Comparison of ENCODE assay signal across 18 mouse cellular contexts in genomic region chr10:17003123-17003849, GRCm38 (mm10).
A peak's percentile ranks its signal among the peaks of the same experiment; 100 is the strongest.
DNase-seq lines count a peak whose midpoint lies in the region; ATAC-seq and TF ChIP-seq lines count a peak whose summit lies in the region.
"Had no signal": no experiment of that assay in that cellular context is flagged by ENCODE, and none has a peak within 500 bp of the region (broad histone marks: within the 10 kb centered on the region; RNA-seq: fewer than 3 reads in every experiment).

No protein-coding gene starts in this region.

- no peak overlapping the region for H3K27ac ChIP-seq in kidney, embryonic 14.5 days (ENCODE audit: low read depth, low read length)
- peak overlapping the region; percentile 52; the same call in 1 of the 2 replicates for H3K27ac ChIP-seq in embryonic fibroblast, embryonic 13.5 days (ENCODE audit: insufficient read depth, low read length)
- H3K27ac ChIP-seq: heart, embryonic 10.5 days; liver, embryonic 14.5 days; midbrain, embryonic 13.5 days had no signal

- no peak for ATAC-seq in kidney, embryonic 14.5 days (ENCODE audit: low FRiP score, low TSS enrichment)
- 0 out of 2 replicates have a peak, but pooled peaks have one; percentile 30 for ATAC-seq in megakaryocyte-erythroid progenitor cell, adult 5-6 weeks (replicated peaks; ENCODE audit: low FRiP score, low TSS enrichment, poor library complexity, severe bottlenecking)
- ATAC-seq: inflammation-experienced regulatory T-cells, adult 6 months; midbrain, embryonic 13.5 days had no signal

- H3K4me1 ChIP-seq in kidney, embryonic 14.5 days (ENCODE audit: control insufficient read depth, insufficient read depth, low read length) = no peaks in the 10 kb centered on the region
- no peaks in the 10 kb centered on the region for H3K4me1 ChIP-seq in embryonic fibroblast, embryonic 13.5 days (ENCODE audit: control insufficient read depth, insufficient read depth, low read length)
- H3K4me1 ChIP-seq: heart, embryonic 10.5 days; midbrain, embryonic 13.5 days had no signal

- H3K27me3 ChIP-seq in kidney, embryonic 14.5 days (ENCODE audit: control insufficient read depth, insufficient read depth, low read length) = no peaks in the 10 kb centered on the region
- H3K27me3 ChIP-seq: midbrain, embryonic 13.5 days had no signal

- no peak for TF ChIP-seq CTCF in embryonic fibroblast, embryonic 13.5 days (IDR thresholded peaks at IDR 0.05; ENCODE audit: borderline replicate concordance, insufficient read depth, low read length)

- no peaks in the 10 kb centered on the region for H3K9me3 ChIP-seq in kidney, embryonic 14.5 days (ENCODE audit: control insufficient read depth, low read length)
- H3K9me3 ChIP-seq: heart, embryonic 10.5 days; midbrain, embryonic 13.5 days had no signal

- H3K4me3 ChIP-seq in kidney, embryonic 14.5 days (ENCODE audit: low read length) = no peak overlapping the region
- H3K4me3 ChIP-seq in embryonic fibroblast, embryonic 13.5 days (ENCODE audit: insufficient read depth, low read length) = no peak overlapping the region
- H3K4me3 ChIP-seq: erythroblast, embryonic 14.5 days; heart, embryonic 10.5 days; midbrain, embryonic 13.5 days had no signal

- H3K4me2 ChIP-seq in kidney, embryonic 14.5 days (replicated peaks; ENCODE audit: low read depth, low read length) = no peak overlapping the region
- H3K4me2 ChIP-seq: midbrain, embryonic 13.5 days had no signal

- H3K9ac ChIP-seq in kidney, embryonic 14.5 days (ENCODE audit: low read depth, low read length) = no peak overlapping the region
- H3K9ac ChIP-seq: liver, embryonic 14.5 days; midbrain, embryonic 13.5 days had no signal

- no peaks in the 10 kb centered on the region for H3K36me3 ChIP-seq in kidney, embryonic 14.5 days (ENCODE audit: control insufficient read depth, insufficient read depth, low read length)
- H3K36me3 ChIP-seq: heart, embryonic 10.5 days; midbrain, embryonic 13.5 days had no signal

- DNase-seq in kidney, adult 9 months = peak; percentile 24
- peak; percentile 30 for DNase-seq in retina, postnatal 1 day
- DNase-seq in retina, embryonic 14.5 days (ENCODE audit: low spot score) = no peak
- no peak for DNase-seq in ovary, postnatal 10 days (ENCODE audit: low spot score)
- no peak for DNase-seq in spleen, postnatal 4 days (ENCODE audit: low spot score in 2 of 2)
- DNase-seq: adrenal gland, adult 2 months; cerebellum, adult 9-10 months; gastrocnemius, postnatal 10 days; heart, postnatal 36 days; thymus, postnatal 25 days had no signal

- TF ChIP-seq POLR2A in embryonic fibroblast, embryonic 13.5 days (IDR thresholded peaks at IDR 0.05; ENCODE audit: low read depth, low read length) = no peak

- 52% methylated on average over 4 of the region's 4 CpGs for WGBS in kidney, embryonic 14.5 days

Comparison
In these comparisons a context has a peak if more than half of its experiments do, and no peak if none do; other contexts are left out.
1. DNase-seq: peak in kidney, adult 9 months (single experiment) and retina, postnatal 1 day (single experiment); none in retina, embryonic 14.5 days (single experiment), ovary, postnatal 10 days (single experiment) and spleen, postnatal 4 days (0 of 2).